Mouse (Mus musculus) E14TG2a.4 (cell line): ENCODE data around the gene Rfwd3.

Experiments used
- CTCF ChIP-seq: conservative IDR thresholded peaks from 2 replicates; pipeline ENCODE4 v1.5.1; 2014; ENCODE audit warnings: low read length
- POU5F1 ChIP-seq: IDR thresholded peaks from 2 replicates; pipeline ENCODE4 v1.6.1; 2014; ENCODE audit warnings: low read length, borderline replicate concordance

- TF ChIP-seq CTCF (no peak), POU5F1 (no peak)
Observed at GRCm38 (mm10) chr8:111252487-111253112, 47.4 kb downstream of the Rfwd3 start.
